Mouse (Mus musculus) forebrain, embryonic 15.5 days (tissue): ENCODE results near the gene Mlxipl. TPM values are rescaled to one million over a fixed set of nuclear protein-coding genes. Genes with fewer than 3 reads are reported as not detected.
A peak's percentile ranks its signal among the peaks of the same experiment; 100 is the strongest.

Source experiments
- ATAC-seq: fragments of 200-750 bp; cut with Nextera tagmentation; replicated peaks from 2 replicates; pipeline ENCODE4 v1.8.0; 2017; ENCODE audit warnings: mild to moderate bottlenecking, moderate TSS enrichment, moderate library complexity
- H3K27ac ChIP-seq: fragments of 300-500 bp; sonication (generic); replicated peaks from 2 replicates; pipeline ENCODE4 v1.5.1; 2015; ENCODE audit warnings: mild to moderate bottlenecking, inconsistent platforms
- H3K27me3 ChIP-seq: fragments of 300-500 bp; sonication (generic); 2 replicates; pipeline ENCODE4 v1.6.1; 2015; ENCODE audit warnings: inconsistent platforms
- H3K36me3 ChIP-seq: fragments of 300-500 bp; sonication (generic); 2 replicates; pipeline ENCODE4 v1.6.1; 2015; ENCODE audit warnings: mild to moderate bottlenecking, inconsistent platforms
- H3K4me1 ChIP-seq: fragments of 300-500 bp; sonication (generic); 2 replicates; pipeline ENCODE4 v1.6.1; 2015; ENCODE audit warnings: inconsistent platforms
- H3K4me2 ChIP-seq: fragments of 300-500 bp; sonication (generic); replicated peaks from 2 replicates; pipeline ENCODE4 v1.6.1; 2015; ENCODE audit warnings: mild to moderate bottlenecking, inconsistent platforms
- H3K4me3 ChIP-seq: fragments of 300-500 bp; sonication (generic); 2 replicates; pipeline ENCODE4 v1.5.1; 2015; ENCODE audit warnings: mild to moderate bottlenecking, inconsistent platforms
- H3K9ac ChIP-seq: fragments of 300-500 bp; sonication (generic); replicated peaks from 2 replicates; pipeline ENCODE4 v1.6.1; 2015; ENCODE audit warnings: mild to moderate bottlenecking, inconsistent platforms
- H3K9me3 ChIP-seq: fragments of 300-500 bp; sonication (generic); 2 replicates; pipeline ENCODE4 v1.6.1; 2016; ENCODE audit warnings: inconsistent platforms
- WGBS: fragments of 180-500 bp; shearing (Covaris S2); methylation state at CpG from one replicate; pipeline ENCODE4 v1.1.7; 2015; ENCODE audit warnings: mixed read lengths; 5-methylcytosine and 5-hydroxymethylcytosine counted together
- polyA plus RNA-seq: library from polyadenylated mRNA; unstranded; fragments of >200 nt; fragmentation: Nextera tagmentation; extraction: Ambion mirVana; gene quantifications from 2 replicates; pipeline ENCODE4 v1.2.1, GENCODE M21; 2015

The Mlxipl gene
- polyA plus RNA-seq, 1 experiment from 2014 or later = 1.4 TPM

GRCm38 (mm10) chr5:135127669-135128068 is 38.0 kb downstream of the Mlxipl start:
- Histone ChIP-seq H3K9ac (no peak overlapping the region), H3K27ac (no peak overlapping the region), H3K4me1 (no peaks in the 10 kb centered on the region), H3K36me3 (no peaks in the 10 kb centered on the region), H3K9me3 (no peaks in the 10 kb centered on the region), H3K4me2 (no peak overlapping the region), H3K27me3 (peaks cover 5% of the 10 kb centered on the region), H3K4me3 (no peak overlapping the region)
- 81% methylated on average over 6 of the region's 6 CpGs for whole genome bisulfite sequencing
- ATAC-seq = no peak

DNA sequence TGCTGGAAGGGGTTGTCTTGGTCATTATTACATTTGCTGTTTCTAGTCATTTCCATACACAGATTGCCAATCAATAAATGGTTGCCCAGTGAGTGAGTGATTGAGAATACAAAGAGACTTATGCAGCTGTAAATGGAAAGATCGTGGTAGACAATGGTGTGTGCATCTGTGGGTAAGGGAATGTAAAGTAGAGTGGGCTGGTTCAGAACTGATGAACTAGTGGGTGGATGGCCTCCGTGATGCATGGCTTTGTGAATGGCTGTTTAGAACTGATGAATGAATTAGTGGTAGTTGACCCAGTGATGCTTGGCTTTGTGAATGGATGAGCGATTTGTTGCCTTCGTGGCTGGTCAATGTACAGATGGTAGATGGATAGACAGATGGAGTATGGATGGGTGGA is 40.1 kb downstream of the Mlxipl start:
- WGBS = 91% methylated on average over 4 of the region's 4 CpGs

DNA sequence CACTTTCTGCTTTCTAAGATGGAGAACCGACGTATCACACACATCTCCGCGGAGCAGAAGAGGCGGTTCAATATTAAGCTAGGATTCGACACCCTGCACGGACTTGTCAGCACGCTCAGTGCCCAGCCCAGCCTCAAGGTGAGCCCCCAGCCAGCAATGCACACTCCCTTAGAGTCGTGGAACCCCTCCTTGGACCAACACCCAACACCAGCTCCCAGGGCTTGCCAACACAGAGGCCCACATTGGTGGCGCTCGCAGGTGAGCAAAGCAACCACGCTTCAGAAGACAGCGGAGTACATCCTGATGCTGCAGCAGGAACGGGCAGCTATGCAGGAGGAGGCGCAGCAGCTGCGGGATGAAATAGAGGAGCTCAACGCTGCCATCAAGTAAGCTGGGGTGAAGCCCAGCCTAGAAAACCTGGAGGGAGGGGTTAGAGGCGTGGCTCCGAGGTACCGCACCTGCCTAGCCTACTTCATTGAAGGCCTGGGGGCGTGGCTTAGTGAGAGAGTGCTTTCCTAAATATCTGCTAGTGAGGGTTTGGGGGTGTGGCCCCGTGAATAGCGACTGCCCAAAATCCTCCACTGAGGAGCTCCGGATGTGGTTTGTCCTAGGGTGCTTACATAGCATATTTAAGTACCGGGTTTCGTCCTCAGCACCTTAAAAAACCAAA is 44.2 kb downstream of the Mlxipl start:
- H3K4me1 ChIP-seq = peaks cover 9% of the 10 kb centered on the region; the same call in 1 of the 2 replicates
- peak overlapping the region; percentile 9 for H3K4me3 ChIP-seq
- H3K4me2 ChIP-seq = peak overlapping the region; percentile 27
- ATAC-seq = no peak
- no peaks in the 10 kb centered on the region for H3K36me3 ChIP-seq
- no peak overlapping the region for H3K9ac ChIP-seq
- H3K27me3 ChIP-seq = peaks cover 29% of the 10 kb centered on the region
- 4% methylated on average over 26 of the region's 26 CpGs for WGBS
- no peak overlapping the region for H3K27ac ChIP-seq
- no peaks in the 10 kb centered on the region for H3K9me3 ChIP-seq

More for the DNA sequence above, 40.1 kb downstream of the Mlxipl start:
- no peak for ATAC-seq
- peaks cover 26% of the 10 kb centered on the region for H3K27me3 ChIP-seq
- H3K9ac ChIP-seq = no peak overlapping the region
- H3K9me3 ChIP-seq = no peaks in the 10 kb centered on the region
- no peaks in the 10 kb centered on the region for H3K36me3 ChIP-seq
- no peak overlapping the region for H3K27ac ChIP-seq
- no peak overlapping the region for H3K4me3 ChIP-seq
- H3K4me1 ChIP-seq = peaks cover 9% of the 10 kb centered on the region; the same call in 1 of the 2 replicates
- H3K4me2 ChIP-seq = no peak overlapping the region

DNA sequence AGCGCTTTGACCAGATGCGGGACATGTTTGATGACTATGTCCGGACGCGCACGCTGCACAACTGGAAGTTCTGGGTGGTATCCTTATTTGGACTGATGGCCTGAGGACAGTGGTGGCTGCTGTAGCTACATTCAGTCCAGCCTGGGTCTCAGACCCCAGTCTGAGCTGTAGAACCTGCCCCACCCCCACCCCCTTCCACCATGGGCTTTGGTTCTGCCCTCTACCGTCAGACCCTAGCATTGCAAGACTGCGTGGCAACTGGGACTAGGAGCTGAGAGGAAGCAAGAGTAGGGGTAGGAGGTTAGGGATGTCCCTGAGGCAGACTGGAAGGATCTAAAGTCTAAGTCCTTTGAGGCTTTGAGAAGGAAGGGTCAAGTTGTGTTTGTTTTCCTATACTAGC is 44.8 kb downstream of the Mlxipl start:
- H3K4me3 ChIP-seq = peak overlapping the region; percentile 9; the same call in 1 of the 2 replicates
- no peak overlapping the region for H3K9ac ChIP-seq
- H3K9me3 ChIP-seq = no peaks in the 10 kb centered on the region
- no peaks in the 10 kb centered on the region for H3K36me3 ChIP-seq
- peak overlapping the region; percentile 27 for H3K4me2 ChIP-seq
- H3K27ac ChIP-seq = no peak overlapping the region
- peaks cover 9% of the 10 kb centered on the region; the same call in 1 of the 2 replicates for H3K4me1 ChIP-seq
- no peak for ATAC-seq
- peaks cover 29% of the 10 kb centered on the region for H3K27me3 ChIP-seq
- WGBS = 6% methylated on average over 8 of the region's 8 CpGs

DNA sequence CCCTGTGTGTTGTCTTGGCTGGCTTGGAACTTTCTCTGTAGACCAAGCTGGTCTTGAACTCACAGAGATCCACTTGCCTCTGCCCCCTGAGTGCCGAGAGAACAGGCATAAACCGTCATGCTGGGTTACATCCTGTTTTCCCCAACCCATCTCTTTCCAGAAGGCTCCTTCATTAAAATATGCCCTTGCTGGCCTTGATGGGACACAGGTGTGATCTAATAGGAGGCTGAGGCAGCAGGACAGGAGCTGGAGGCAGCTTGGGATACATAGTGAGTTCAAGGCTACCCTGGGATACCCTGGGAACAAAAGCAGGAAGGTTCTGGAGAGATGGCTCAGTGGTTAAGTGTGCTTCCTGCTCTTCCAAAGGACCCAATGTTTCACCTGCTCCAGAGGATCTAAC is 50.2 kb downstream of the Mlxipl start:
- no peaks in the 10 kb centered on the region for H3K9me3 ChIP-seq
- H3K27me3 ChIP-seq = peaks cover under 1% of the 10 kb centered on the region; the same call in 1 of the 2 replicates
- H3K4me2 ChIP-seq = no peak overlapping the region
- no peak overlapping the region for H3K9ac ChIP-seq
- no peak overlapping the region for H3K27ac ChIP-seq
- 72% methylated on average over 2 of the region's 2 CpGs for WGBS
- no peaks in the 10 kb centered on the region for H3K4me1 ChIP-seq
- H3K4me3 ChIP-seq = no peak overlapping the region
- H3K36me3 ChIP-seq = no peaks in the 10 kb centered on the region
- no peak for ATAC-seq

GRCm38 (mm10) chr5:135144469-135144868 is 54.8 kb downstream of the Mlxipl start:
- ATAC-seq = no peak
- 59% methylated on average over 4 of the region's 4 CpGs for WGBS
- no peak overlapping the region for H3K4me3 ChIP-seq
- H3K4me2 ChIP-seq = no peak overlapping the region
- H3K9ac ChIP-seq = no peak overlapping the region
- H3K36me3 ChIP-seq = no peaks in the 10 kb centered on the region
- peaks cover 8% of the 10 kb centered on the region for H3K4me1 ChIP-seq
- no peak overlapping the region for H3K27ac ChIP-seq
- no peaks in the 10 kb centered on the region for H3K27me3 ChIP-seq
- no peaks in the 10 kb centered on the region for H3K9me3 ChIP-seq

DNA sequence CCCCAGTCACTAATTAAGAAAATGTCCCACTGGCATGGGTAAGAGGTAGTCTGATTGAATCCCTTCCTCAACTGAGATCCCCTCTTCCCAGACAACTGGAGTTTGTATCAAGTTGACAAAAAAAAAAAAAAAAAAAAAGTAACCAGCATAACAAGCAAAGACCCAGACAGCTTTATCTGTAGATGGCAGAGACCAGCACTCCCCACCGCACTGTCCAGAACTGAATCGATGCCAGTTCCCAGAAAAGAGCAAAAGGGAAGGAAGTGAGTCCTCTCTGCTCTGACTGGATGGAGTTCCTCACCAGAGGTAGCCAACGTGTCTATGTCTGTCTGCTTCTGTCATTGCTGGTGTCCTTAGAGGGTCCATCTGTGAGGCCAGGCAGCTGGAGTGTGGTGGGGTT is 55.8 kb downstream of the Mlxipl start:
- Histone ChIP-seq H3K27ac (no peak overlapping the region), H3K9ac (no peak overlapping the region), H3K4me1 (peaks cover 16% of the 10 kb centered on the region), H3K4me2 (no peak overlapping the region), H3K4me3 (no peak overlapping the region), H3K27me3 (no peaks in the 10 kb centered on the region), H3K9me3 (no peaks in the 10 kb centered on the region), H3K36me3 (no peaks in the 10 kb centered on the region)
- ATAC-seq = no peak
- 85% methylated on average over 3 of the region's 3 CpGs for WGBS

GRCm38 (mm10) chr5:135145955-135146354 is 56.3 kb downstream of the Mlxipl start:
- no peak for ATAC-seq
- Histone ChIP-seq H3K4me1 (peaks cover 16% of the 10 kb centered on the region), H3K9ac (no peak overlapping the region), H3K27ac (no peak overlapping the region), H3K4me3 (no peak overlapping the region), H3K9me3 (no peaks in the 10 kb centered on the region), H3K27me3 (no peaks in the 10 kb centered on the region), H3K36me3 (no peaks in the 10 kb centered on the region), H3K4me2 (no peak overlapping the region)

GRCm38 (mm10) chr5:135148715-135149052 is 59.0 kb downstream of the Mlxipl start:
- no peak for ATAC-seq
- Histone ChIP-seq H3K4me2 (peak overlapping the region; percentile 86), H3K4me1 (peaks cover 16% of the 10 kb centered on the region), H3K9ac (peak overlapping the region; percentile 81), H3K27me3 (no peaks in the 10 kb centered on the region), H3K27ac (peak overlapping the region; percentile 90), H3K36me3 (no peaks in the 10 kb centered on the region), H3K4me3 (peak overlapping the region; percentile 92), H3K9me3 (no peaks in the 10 kb centered on the region)
- 1% methylated on average over 13 of the region's 13 CpGs for WGBS

GRCm38 (mm10) chr5:135149053-135149819 is 59.5 kb downstream of the Mlxipl start, which contains the start of gene Tbl2:
Tbl2 (plus strand) TSS chr5:135149657.
- no peaks in the 10 kb centered on the region for H3K9me3 ChIP-seq
- ATAC-seq = peak; percentile 98
- H3K27me3 ChIP-seq = no peaks in the 10 kb centered on the region
- peaks cover 16% of the 10 kb centered on the region for H3K4me1 ChIP-seq
- peak within 1 kb of the TSS; percentile 81 for H3K9ac ChIP-seq
- H3K4me2 ChIP-seq = peak within 1 kb of the TSS; percentile 86
- peak within 1 kb of the TSS; percentile 92 for H3K4me3 ChIP-seq
- peaks cover 3% of the 10 kb centered on the region for H3K36me3 ChIP-seq
- peak within 1 kb of the TSS; percentile 90 for H3K27ac ChIP-seq
- WGBS = under 1% methylated on average over 63 of the region's 63 CpGs

- ATAC-seq = no peak
- Histone ChIP-seq H3K9me3 (no peaks in the 10 kb centered on the region), H3K27me3 (no peaks in the 10 kb centered on the region), H3K27ac (peak overlapping the region; percentile 90), H3K4me1 (peaks cover 16% of the 10 kb centered on the region), H3K9ac (peak overlapping the region; percentile 81), H3K4me3 (peak overlapping the region; percentile 92), H3K36me3 (peaks cover 6% of the 10 kb centered on the region), H3K4me2 (peak overlapping the region; percentile 86)
- under 1% methylated on average over 23 of the region's 23 CpGs for WGBS
Measured at GRCm38 (mm10) chr5:135149820-135150178, 60.1 kb downstream of the Mlxipl start.

GRCm38 (mm10) chr5:135156496-135156895 is 66.8 kb downstream of the Mlxipl start:
- WGBS = 99% methylated on average over 4 of the region's 4 CpGs
- H3K4me1 ChIP-seq = no peaks in the 10 kb centered on the region
- no peak overlapping the region for H3K27ac ChIP-seq
- no peak overlapping the region for H3K4me2 ChIP-seq
- peaks cover 67% of the 10 kb centered on the region for H3K36me3 ChIP-seq
- no peak overlapping the region for H3K9ac ChIP-seq
- no peak for ATAC-seq
- no peak overlapping the region for H3K4me3 ChIP-seq
- H3K9me3 ChIP-seq = no peaks in the 10 kb centered on the region
- no peaks in the 10 kb centered on the region for H3K27me3 ChIP-seq
